Mouse (Mus musculus) lung, postnatal 4 days (tissue): Measurements from ENCODE around the gene Ppp5c.

Experiments used
- DNase-seq, 2 experiments: peaks; one replicate each; pipeline ENCODE4 v3.0.0; 2021

Ppp5c gene

GRCm38 (mm10) chr7:16978593-16978992, 49.1 kb downstream of the Ppp5c start:
- no peak for DNase-seq

DNA sequence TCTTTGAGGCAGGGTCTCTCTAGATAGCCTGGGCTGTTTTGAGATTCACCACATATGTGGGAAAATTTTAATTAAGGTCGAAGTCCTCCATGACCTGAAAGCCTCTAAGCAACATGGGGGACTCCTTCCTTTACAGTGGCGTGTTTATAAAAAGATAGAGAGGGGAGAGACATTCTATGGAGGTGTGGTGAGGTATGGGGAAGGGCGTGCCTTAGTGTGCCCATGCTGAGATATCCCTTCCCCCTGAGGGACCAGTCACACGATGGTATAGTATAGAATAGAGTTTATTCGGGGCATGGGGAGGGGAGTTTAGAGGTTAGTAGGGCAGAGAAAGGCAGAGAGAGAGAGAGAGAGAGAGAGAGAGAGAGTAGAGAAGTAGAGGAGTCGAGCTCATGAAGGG, 49.6 kb downstream of the Ppp5c start:
- no peak for DNase-seq

- no peak for DNase-seq
Observed at GRCm38 (mm10) chr7:16976298-16976697, 51.4 kb downstream of the Ppp5c start.

GRCm38 (mm10) chr7:16974018-16974417, 53.7 kb downstream of the Ppp5c start:
- DNase-seq = peak; percentile 62 to 85

GRCm38 (mm10) chr7:16971160-16971559, 56.6 kb downstream of the Ppp5c start:
- peak in 1 of 2 experiments; percentile 41 for DNase-seq

GRCm38 (mm10) chr7:16968414-16968813, 59.3 kb downstream of the Ppp5c start:
- no peak for DNase-seq

DNA sequence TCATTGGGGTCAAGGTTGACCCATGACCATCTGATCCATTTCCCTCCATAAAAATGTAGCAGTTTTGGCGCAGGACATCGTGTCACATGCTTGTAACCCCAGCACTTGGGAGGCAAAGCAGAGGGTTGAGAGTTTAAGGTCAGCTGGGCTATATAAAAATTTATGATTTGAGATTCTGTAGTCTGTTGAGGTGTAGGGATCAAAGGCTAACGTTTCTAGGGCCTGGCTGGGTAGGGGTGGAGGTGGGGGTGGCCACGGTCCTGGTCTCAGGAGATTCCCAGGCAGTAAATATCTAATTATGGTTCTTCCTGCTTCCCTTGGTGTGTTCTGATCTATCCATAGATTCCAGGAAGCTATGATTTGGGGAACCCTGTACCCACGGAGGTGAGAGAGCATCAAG, 66.0 kb downstream of the Ppp5c start:
- DNase-seq = no peak

- no peak for DNase-seq
Observed at GRCm38 (mm10) chr7:16959539-16960187, 68.1 kb downstream of the Ppp5c start, which contains the start of gene Pnmal1. Gene Pnmal1 (plus strand): TSS chr7:16959679.

- DNase-seq = no peak
Observed at GRCm38 (mm10) chr7:16956410-16957265, 71.1 kb downstream of the Ppp5c start.

- no peak for DNase-seq
Observed at GRCm38 (mm10) chr7:16955712-16956111, 72.0 kb downstream of the Ppp5c start.
